22 mouse cellular contexts compared by ENCODE assay signal in genomic region chr9:74856578-74857507, GRCm38 (mm10). TPM values are rescaled to one million over a fixed set of nuclear protein-coding genes. Genes with fewer than 3 reads are reported as not detected.
DNase-seq lines count a peak whose midpoint lies in the region; ATAC-seq lines count a peak whose summit lies in the region.
"Had no signal": no experiment of that assay in that cellular context is flagged by ENCODE, and none has a peak within 500 bp of the region (broad histone marks: within the 10 kb centered on the region; RNA-seq: fewer than 3 reads in every experiment).

No protein-coding gene starts in this region.

- no peak for ATAC-seq in midbrain, embryonic 11.5 days (ENCODE audit: low FRiP score)
- ATAC-seq in midbrain, embryonic 15.5 days (replicated peaks): no peak
- no peak for ATAC-seq in limb, embryonic 11.5 days (ENCODE audit: insufficient number of reproducible peaks, low FRiP score, low TSS enrichment, low read depth)
- no peak for ATAC-seq in cerebellum, adult (ENCODE audit: insufficient number of reproducible peaks, low FRiP score, low TSS enrichment)
- ATAC-seq: forebrain, embryonic 15.5 days; intestine, postnatal 0 days; lung, postnatal 0 days had no signal

- 1% methylated on average over 28 of the region's 28 CpGs for WGBS in midbrain, embryonic 11.5 days
- WGBS in midbrain, embryonic 15.5 days: 4% methylated on average over 28 of the region's 28 CpGs
- under 1% methylated on average over 28 of the region's 28 CpGs for WGBS in limb, embryonic 11.5 days

- peaks cover 84% of the 10 kb centered on the region for H3K27me3 ChIP-seq in midbrain, embryonic 11.5 days (ENCODE audit: control insufficient read depth, insufficient read depth, low read length)
- peaks cover 84% of the 10 kb centered on the region for H3K27me3 ChIP-seq in midbrain, embryonic 15.5 days (replicated peaks)
- peaks cover 91% of the 10 kb centered on the region for H3K27me3 ChIP-seq in limb, embryonic 11.5 days (ENCODE audit: control insufficient read depth, insufficient read depth, low read length)

- H3K36me3 ChIP-seq in midbrain, embryonic 11.5 days (ENCODE audit: control insufficient read depth, insufficient read depth, low read length): no peaks in the 10 kb centered on the region
- H3K36me3 ChIP-seq in midbrain, embryonic 15.5 days (replicated peaks): no peaks in the 10 kb centered on the region
- no peaks in the 10 kb centered on the region for H3K36me3 ChIP-seq in limb, embryonic 11.5 days (ENCODE audit: control insufficient read depth, insufficient read depth, low read length)
- H3K36me3 ChIP-seq: forebrain, embryonic 15.5 days; heart, embryonic 15.5 days; hindbrain, embryonic 13.5 days had no signal

- intact Hi-C loops in heart, postnatal 36 days (cut with DNase I): no loop called here

- H3K9me3 ChIP-seq in midbrain, embryonic 11.5 days (ENCODE audit: control insufficient read depth, low read length): no peaks in the 10 kb centered on the region
- H3K9me3 ChIP-seq in midbrain, embryonic 15.5 days: no peaks in the 10 kb centered on the region
- no peaks in the 10 kb centered on the region for H3K9me3 ChIP-seq in limb, embryonic 11.5 days (ENCODE audit: control insufficient read depth, low read length)
- H3K9me3 ChIP-seq: forebrain, embryonic 15.5 days; heart, embryonic 15.5 days; hindbrain, embryonic 13.5 days had no signal

- no peak overlapping the region for H3K27ac ChIP-seq in midbrain, embryonic 11.5 days (ENCODE audit: low read depth, low read length)
- H3K27ac ChIP-seq in midbrain, embryonic 15.5 days: no peak overlapping the region
- no peak overlapping the region for H3K27ac ChIP-seq in limb, embryonic 11.5 days (replicated peaks; ENCODE audit: low read depth, low read length)
- H3K27ac ChIP-seq: forebrain, embryonic 15.5 days; heart, embryonic 15.5 days; hindbrain, embryonic 13.5 days; liver, embryonic 14.5 days had no signal

- H3K4me2 ChIP-seq in midbrain, embryonic 11.5 days: no peak overlapping the region
- no peak overlapping the region for H3K4me2 ChIP-seq in midbrain, embryonic 15.5 days
- H3K4me2 ChIP-seq in limb, embryonic 11.5 days (ENCODE audit: low read depth, severe bottlenecking): no peak overlapping the region
- H3K4me2 ChIP-seq: forebrain, embryonic 15.5 days; heart, embryonic 15.5 days; hindbrain, embryonic 13.5 days had no signal

- H3K4me1 ChIP-seq in midbrain, embryonic 11.5 days (ENCODE audit: control insufficient read depth, insufficient read depth, low read length): peaks cover 24% of the 10 kb centered on the region
- peaks cover 10% of the 10 kb centered on the region for H3K4me1 ChIP-seq in midbrain, embryonic 15.5 days
- 0 out of 2 replicates have a peak, but pooled peaks cover 5% of the 10 kb centered on the region for H3K4me1 ChIP-seq in limb, embryonic 11.5 days (ENCODE audit: control insufficient read depth, insufficient read depth, low read length)

- H3K4me3 ChIP-seq in midbrain, embryonic 11.5 days (ENCODE audit: low read depth, low read length): 0 out of 2 replicates have a peak overlapping the region, but pooled peaks have one; percentile 2
- no peak overlapping the region for H3K4me3 ChIP-seq in midbrain, embryonic 15.5 days
- H3K4me3 ChIP-seq in limb, embryonic 11.5 days (ENCODE audit: low read depth, low read length): no peak overlapping the region
- H3K4me3 ChIP-seq: forebrain, embryonic 15.5 days; heart, embryonic 15.5 days; hindbrain, embryonic 13.5 days; megakaryocyte, embryonic 14.5 days had no signal

- no peak overlapping the region for H3K9ac ChIP-seq in midbrain, embryonic 11.5 days (ENCODE audit: low read length)
- H3K9ac ChIP-seq in midbrain, embryonic 15.5 days: no peak overlapping the region
- no peak overlapping the region for H3K9ac ChIP-seq in limb, embryonic 11.5 days (ENCODE audit: low read length)
- H3K9ac ChIP-seq: forebrain, embryonic 15.5 days; heart, embryonic 15.5 days; hindbrain, embryonic 13.5 days; liver, embryonic 14.5 days had no signal

- DNase-seq in heart, adult 11 months: peak; percentile 57
- no peak for DNase-seq in heart, postnatal 36 days
- DNase-seq in midbrain, embryonic 11.5 days (ENCODE audit: low spot score, missing footprints): peak; percentile 93
- DNase-seq in ZHBTc4 (ENCODE audit: low read depth, low spot score): peak; percentile 57
- DNase-seq in limb, embryonic 11.5 days (ENCODE audit: low spot score): peak; percentile 29
- DNase-seq: adrenal gland, postnatal 14 days; cerebellum, adult 2 months; layer of hippocampus, postnatal 36 days; right cerebral cortex, postnatal 14 days; thymus, postnatal 36 days had no signal

RNA-seq across cellular contexts. Expression of gene Onecut1, which starts 4.9 kb away (rescaled TPM):
- not detected for total RNA-seq in heart, postnatal 36 days (2021)
- 14.7 and 14.8 TPM in 2 replicates for polyA plus RNA-seq in midbrain, embryonic 11.5 days (2014; fragmentation: Nextera tagmentation; extraction: Ambion mirVana)
- polyA plus RNA-seq in midbrain, embryonic 15.5 days (2015; fragmentation: Nextera tagmentation; extraction: Ambion mirVana): 7.0 and 8.2 TPM in 2 replicates
- 0.09 TPM in 1 of 2 replicates, not detected in the other for polyA plus RNA-seq in limb, embryonic 11.5 days (2014; fragmentation: Nextera tagmentation; extraction: Ambion mirVana)
- total RNA-seq: CH12.LX; common myeloid progenitor, adult 5-6 weeks had no signal
- polyA plus RNA-seq: gonadal fat pad, adult 2 months; heart, embryonic 15.5 days; lung, postnatal 0 days had no signal

Comparison
In these comparisons a context has a peak if more than half of its experiments do, and no peak if none do; other contexts are left out.
1. DNase-seq: peak in heart, adult 11 months (single experiment), midbrain, embryonic 11.5 days (single experiment), ZHBTc4 (single experiment) and limb, embryonic 11.5 days (single experiment); none in heart, postnatal 36 days (0 of 2).